Mouse (Mus musculus): ENCODE results near the gene Cbr3.
"Not testable (repeated sequence)": the region's sequence is repeated elsewhere in the genome, so short reads cannot be mapped to it uniquely, and the experiment has no call there.

Gene Cbr3

GRCm38 (mm10) chr16:93682689-93683507 lies at the start of gene Cbr3:
Gene Cbr3 (plus strand): TSS chr16:93683215.
- peak; percentile 76 to 80 for DNase-seq (ENCODE audit: low spot score in 2 of 2)

GRCm38 (mm10) chr16:93644006-93644405 lies 39.0 kb upstream of the Cbr3 start:
- DNase-seq (ENCODE audit: low spot score in 2 of 2): no peak

GRCm38 (mm10) chr16:93648441-93649183 lies 34.4 kb upstream of the Cbr3 start:
- no peak for DNase-seq (ENCODE audit: low spot score in 2 of 2)

GRCm38 (mm10) chr16:93667976-93668375 lies 15.0 kb upstream of the Cbr3 start:
- DNase-seq (ENCODE audit: low spot score in 2 of 2): no peak

- DNase-seq (ENCODE audit: low spot score in 2 of 2): no peak
These were observed 13.5 kb upstream of the Cbr3 start for GRCm38 (mm10) chr16:93669521-93669920.

GRCm38 (mm10) chr16:93670466-93670865 lies 12.5 kb upstream of the Cbr3 start:
- DNase-seq (ENCODE audit: low spot score in 2 of 2): not testable (repeated sequence)

GRCm38 (mm10) chr16:93671064-93671463 lies 12.0 kb upstream of the Cbr3 start:
- DNase-seq (ENCODE audit: low spot score in 2 of 2): no peak

- DNase-seq (ENCODE audit: low spot score in 2 of 2): no peak
These were observed 6.6 kb upstream of the Cbr3 start for GRCm38 (mm10) chr16:93676376-93676775.

- DNase-seq (ENCODE audit: low spot score in 2 of 2): no peak
These were observed 4.8 kb upstream of the Cbr3 start for GRCm38 (mm10) chr16:93678206-93678605.

- DNase-seq (ENCODE audit: low spot score in 2 of 2): peak in 1 of 2 experiments; percentile 33
These were observed 3.9 kb upstream of the Cbr3 start for GRCm38 (mm10) chr16:93679165-93679564.

- DNase-seq (ENCODE audit: low spot score in 2 of 2): peak in 1 of 2 experiments; percentile 19
These were observed 793 bp upstream of the Cbr3 start for GRCm38 (mm10) chr16:93682156-93682688.

- DNase-seq (ENCODE audit: low spot score in 2 of 2): peak; percentile 40 to 55
These were observed 657 bp downstream of the Cbr3 start for GRCm38 (mm10) chr16:93683508-93684236.

- DNase-seq (ENCODE audit: low spot score in 2 of 2): no peak
These were observed 1.4 kb downstream of the Cbr3 start for GRCm38 (mm10) chr16:93684441-93684840.

- DNase-seq (ENCODE audit: low spot score in 2 of 2): not testable (repeated sequence)
These were observed 2.8 kb downstream of the Cbr3 start for GRCm38 (mm10) chr16:93685783-93686182.

- peak in 1 of 2 experiments; percentile 22 for DNase-seq (ENCODE audit: low spot score in 2 of 2)
These were observed 3.4 kb downstream of the Cbr3 start for GRCm38 (mm10) chr16:93686421-93686820.

GRCm38 (mm10) chr16:93686945-93687344 lies 3.9 kb downstream of the Cbr3 start:
- no peak for DNase-seq (ENCODE audit: low spot score in 2 of 2)

- DNase-seq (ENCODE audit: low spot score in 2 of 2): no peak
These were observed 8.3 kb downstream of the Cbr3 start for GRCm38 (mm10) chr16:93691206-93691841.

- DNase-seq (ENCODE audit: low spot score in 2 of 2): no peak
These were observed 9.7 kb downstream of the Cbr3 start for GRCm38 (mm10) chr16:93692744-93693143.

- DNase-seq (ENCODE audit: low spot score in 2 of 2): no peak
These were observed 24.1 kb downstream of the Cbr3 start for GRCm38 (mm10) chr16:93707116-93707515.

- no peak for DNase-seq (ENCODE audit: low spot score in 2 of 2)
These were observed 26.2 kb downstream of the Cbr3 start for GRCm38 (mm10) chr16:93709217-93709616.

GRCm38 (mm10) chr16:93710924-93711323 lies 27.9 kb downstream of the Cbr3 start:
- peak; percentile 84 to 89 for DNase-seq (ENCODE audit: low spot score in 2 of 2)

Measured in right cerebral cortex, postnatal 10 days (tissue).